ENCODE assay signal across 18 mouse cellular contexts in the genomic region with DNA sequence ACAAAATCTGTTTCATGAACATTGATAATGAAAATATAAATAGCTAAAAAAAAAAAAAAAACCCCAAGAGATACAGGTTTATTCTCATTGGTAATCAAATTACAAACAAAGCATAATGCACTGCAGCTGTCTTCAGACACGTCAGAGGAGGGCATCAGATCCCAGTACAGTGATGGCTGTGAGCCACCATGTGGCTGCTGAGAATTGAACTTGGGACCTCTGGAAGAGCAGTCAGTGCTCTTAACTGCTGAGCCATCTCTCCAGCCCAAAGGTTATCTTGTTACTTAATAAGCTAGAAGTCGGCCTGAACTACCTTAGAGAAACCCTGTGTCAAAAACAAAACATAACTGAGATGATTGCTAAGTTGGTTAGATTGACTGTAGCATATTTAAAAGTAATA.
"Had no signal": no experiment of that assay in that cellular context is flagged by ENCODE, and none has a peak within 500 bp of the region (broad histone marks: within the 10 kb centered on the region; RNA-seq: fewer than 3 reads in every experiment).

No protein-coding gene starts in this region.

- ATAC-seq: midbrain, embryonic 16.5 days had no signal

- H3K4me3 ChIP-seq: midbrain, embryonic 10.5 days; midbrain, embryonic 12.5 days; myocyte; neural tube, embryonic 13.5 days; neural tube, embryonic 15.5 days had no signal

- H3K27me3 ChIP-seq: midbrain, embryonic 12.5 days; neural tube, embryonic 13.5 days; neural tube, embryonic 15.5 days had no signal

- H3K9me3 ChIP-seq: midbrain, embryonic 10.5 days; midbrain, embryonic 12.5 days; neural tube, embryonic 13.5 days; neural tube, embryonic 15.5 days had no signal

- H3K4me2 ChIP-seq: lung, embryonic 14.5 days; midbrain, embryonic 12.5 days; neural tube, embryonic 13.5 days; neural tube, embryonic 15.5 days had no signal

- H3K4me1 ChIP-seq: midbrain, embryonic 10.5 days; midbrain, embryonic 12.5 days; neural tube, embryonic 13.5 days; neural tube, embryonic 15.5 days had no signal

- DNase-seq: lung, embryonic 14.5 days; lung, postnatal 10 days; lung, postnatal 4 days; midbrain, embryonic 14.5 days; retina, postnatal 1 day; right cerebral cortex, adult 18-20 months; right cerebral cortex, postnatal 25 days; right cerebral cortex, postnatal 4 days; spleen, adult 18-20 months; thymus, adult 18-20 months; thymus, postnatal 14 days; thymus, postnatal 36 days had no signal

- H3K9ac ChIP-seq: lung, embryonic 14.5 days; midbrain, embryonic 12.5 days; neural tube, embryonic 13.5 days; neural tube, embryonic 15.5 days had no signal

- H3K27ac ChIP-seq: midbrain, embryonic 10.5 days; midbrain, embryonic 12.5 days; neural tube, embryonic 13.5 days; neural tube, embryonic 15.5 days had no signal
